ENCODE assay signal across 9 mouse cellular contexts in the genomic region with DNA sequence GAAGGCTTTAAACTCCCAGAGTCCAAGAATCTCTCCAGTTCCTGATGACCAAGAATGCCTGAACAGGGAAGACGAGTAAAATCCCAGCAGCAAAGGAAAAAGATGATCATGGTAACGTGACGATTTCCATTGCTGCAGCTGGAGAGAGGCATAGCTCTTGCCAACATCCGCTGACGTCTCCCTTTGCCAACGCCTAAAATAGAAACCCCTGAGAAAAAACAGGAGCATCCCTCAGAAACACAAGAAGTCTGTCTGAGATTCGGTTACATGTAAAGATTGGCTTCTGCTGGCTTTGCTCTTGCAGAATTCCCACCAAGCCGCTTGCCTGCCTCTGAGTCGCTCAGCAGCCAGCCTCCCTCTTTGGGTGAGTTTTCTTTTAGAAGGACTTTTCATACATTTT.
DNase-seq lines count a peak whose midpoint lies in the region; ATAC-seq and TF ChIP-seq lines count a peak whose summit lies in the region.
"Had no signal": no experiment of that assay in that cellular context is flagged by ENCODE, and none has a peak within 500 bp of the region (broad histone marks: within the 10 kb centered on the region; RNA-seq: fewer than 3 reads in every experiment).

No protein-coding gene starts in this region.

- no peaks in the 10 kb centered on the region for H3K36me3 ChIP-seq in kidney, embryonic 15.5 days

- 0 out of 2 replicates have a peak, but pooled peaks cover 9% of the 10 kb centered on the region for H3K4me1 ChIP-seq in kidney, embryonic 15.5 days

- ATAC-seq in megakaryocyte progenitor cell, adult 5-6 weeks (replicated peaks; ENCODE audit: poor library complexity) = no peak
- ATAC-seq in kidney, embryonic 15.5 days (replicated peaks; ENCODE audit: low FRiP score) = no peak
- ATAC-seq: hindbrain, postnatal 0 days; Patski had no signal

- no peak overlapping the region for H3K9ac ChIP-seq in kidney, embryonic 15.5 days

- H3K9me3 ChIP-seq in kidney, embryonic 15.5 days (replicated peaks) = no peaks in the 10 kb centered on the region

- no peak overlapping the region for H3K27ac ChIP-seq in gastrocnemius, adult 2 months
- no peak overlapping the region for H3K27ac ChIP-seq in kidney, embryonic 15.5 days
- H3K27ac ChIP-seq: hindbrain, postnatal 0 days had no signal

- no peak overlapping the region for H3K4me2 ChIP-seq in kidney, embryonic 15.5 days

- TF ChIP-seq CTCF in gastrocnemius, adult 2 months (IDR thresholded peaks at IDR 0.05) = no peak

- H3K27me3 ChIP-seq in kidney, embryonic 15.5 days = no peaks in the 10 kb centered on the region
- H3K27me3 ChIP-seq: Patski had no signal

- peak; percentile 13 for DNase-seq in lung, postnatal 10 days
- no peak for DNase-seq in lung, postnatal 25 days (ENCODE audit: low spot score)
- peak; percentile 32 for DNase-seq in gastrocnemius, adult 2 months
- peak; percentile 2 to 9 for DNase-seq in layer of hippocampus, postnatal 10 days (ENCODE audit: low spot score in 2 of 2)
- no peak for DNase-seq in spleen, postnatal 14 days (ENCODE audit: low spot score in 2 of 2)

- no peak overlapping the region for H3K4me3 ChIP-seq in gastrocnemius, adult 2 months
- H3K4me3 ChIP-seq in kidney, embryonic 15.5 days (replicated peaks) = no peak overlapping the region

- intact Hi-C loops in gastrocnemius, adult 2 months (cut with DNase I) = no loop called here

- 50% methylated on average over 9 of the region's 9 CpGs for WGBS in kidney, embryonic 15.5 days

Comparison
In these comparisons a context has a peak if more than half of its experiments do, and no peak if none do; other contexts are left out.
1. DNase-seq: peak in lung, postnatal 10 days (single experiment), gastrocnemius, adult 2 months (single experiment) and layer of hippocampus, postnatal 10 days (2 of 2); none in lung, postnatal 25 days (single experiment) and spleen, postnatal 14 days (0 of 2).